Mouse (Mus musculus): ENCODE results near the gene Myh6.
"Not testable (repeated sequence)": the region's sequence is repeated elsewhere in the genome, so short reads cannot be mapped to it uniquely, and the experiment has no call there.

The Myh6 gene

DNA sequence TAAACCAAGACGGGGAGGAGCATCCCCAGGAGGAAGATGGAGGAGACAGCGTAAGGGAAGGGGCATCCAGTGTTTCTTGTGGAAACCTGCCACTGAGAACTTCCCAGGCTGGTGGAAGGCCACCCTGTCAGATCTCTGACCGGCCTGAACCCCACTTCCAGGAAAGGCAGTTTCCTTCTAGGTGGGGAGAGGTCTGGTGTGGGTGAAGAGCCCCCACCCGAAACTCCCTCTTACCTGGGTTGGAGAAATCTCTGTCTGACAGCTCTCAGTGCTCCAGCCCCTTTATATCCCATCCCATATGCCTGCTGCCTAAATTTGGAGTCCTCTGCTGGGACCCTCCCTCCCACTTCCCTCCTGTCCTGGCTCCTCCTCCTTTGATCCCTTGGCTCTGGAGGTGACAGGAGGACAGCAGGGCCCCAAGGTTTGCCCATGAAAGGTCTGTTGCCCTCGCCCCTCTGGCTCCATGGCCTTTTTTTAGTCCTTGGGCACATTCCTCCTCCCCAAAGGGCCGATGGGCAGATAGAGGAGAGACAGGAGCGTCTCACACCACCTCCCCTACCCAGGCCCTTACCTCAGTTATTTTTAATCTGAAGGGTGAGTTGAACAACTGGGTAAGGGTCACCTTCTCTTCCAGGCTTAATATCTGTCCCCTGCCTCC, at the start of gene Myh6:
Gene Myh6, minus strand, starts transcription at position 608 of the 658 bp plus-strand sequence.
- DNase-seq: no peak

DNA sequence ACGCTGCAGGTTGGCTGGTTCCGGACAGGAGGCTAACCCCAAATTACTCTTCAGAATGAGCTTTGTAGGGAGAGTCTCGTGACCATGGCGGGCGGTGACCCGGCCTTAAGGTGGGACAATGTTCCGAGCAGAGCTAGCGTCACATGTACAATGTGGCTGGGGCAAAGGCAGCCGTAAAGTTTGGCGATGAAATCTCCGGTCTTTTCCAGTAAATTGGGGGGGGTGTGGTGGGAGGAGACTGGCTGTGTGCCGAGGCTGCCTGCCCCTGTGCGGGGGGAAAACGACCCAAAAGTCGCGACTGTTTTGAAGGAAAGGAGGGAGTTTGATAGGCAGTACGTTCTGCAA, 49.0 kb upstream of the Myh6 start:
- DNase-seq: no peak

DNA sequence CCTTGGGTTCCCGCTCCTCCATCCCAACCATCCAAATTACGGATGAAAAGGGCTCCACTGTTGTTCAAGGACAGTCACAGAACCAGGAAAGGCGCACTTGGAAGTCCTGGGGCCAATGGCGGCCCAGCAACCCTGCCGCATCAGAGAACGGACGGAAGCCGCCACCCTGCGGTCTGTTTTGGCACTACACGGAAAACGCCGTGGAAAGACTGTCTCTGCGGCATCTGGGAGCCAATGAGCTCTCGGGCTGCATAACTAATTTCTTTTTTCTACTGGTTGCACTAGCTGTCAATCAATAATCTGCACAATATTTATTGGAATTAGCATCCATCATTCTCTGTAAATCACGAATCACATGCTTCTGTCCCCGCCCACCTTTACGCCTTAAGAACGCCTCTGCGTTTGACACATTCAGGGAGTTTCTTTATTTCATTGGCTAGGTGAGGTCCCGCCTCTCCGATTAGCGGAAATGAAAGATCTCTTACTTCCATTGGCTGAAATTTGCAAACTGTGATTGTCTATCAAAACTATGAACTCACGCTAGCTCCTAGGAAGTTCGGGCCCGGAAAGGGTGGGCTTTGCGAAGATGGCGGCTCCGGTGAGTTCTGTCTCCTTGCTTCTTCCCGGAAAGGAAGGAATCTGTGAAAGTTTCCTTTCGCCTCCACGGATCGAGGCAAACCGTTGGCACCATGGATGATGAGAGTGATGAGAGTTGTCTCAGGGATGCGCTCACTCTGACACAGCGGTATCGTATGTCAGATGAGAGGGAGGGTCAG, 48.5 kb upstream of the Myh6 start, which contains the start of gene Ngdn:
Gene Ngdn, plus strand, starts transcription at position 464 of the 776 bp plus-strand sequence.
- DNase-seq: peak; percentile 99

DNA sequence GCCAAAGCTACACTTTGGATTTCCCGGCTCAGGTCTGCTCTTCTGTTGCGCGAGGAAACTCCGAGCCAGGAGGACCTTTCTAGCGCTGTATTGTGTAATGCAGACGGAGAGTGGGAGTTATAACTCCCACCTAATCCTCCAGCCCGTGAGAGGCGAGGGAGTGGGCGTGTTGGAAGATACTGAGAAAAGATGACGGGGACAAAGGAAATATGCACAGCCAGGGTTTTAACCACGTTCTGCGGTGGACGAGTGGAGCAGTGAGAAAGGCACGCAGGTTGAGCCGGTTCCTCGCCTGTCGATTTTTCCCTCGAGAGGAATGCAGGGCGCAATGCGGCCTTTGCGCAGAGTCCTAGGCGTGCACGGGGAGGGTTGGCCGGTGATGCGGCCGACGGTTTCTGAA, 47.9 kb upstream of the Myh6 start:
- DNase-seq: no peak

DNA sequence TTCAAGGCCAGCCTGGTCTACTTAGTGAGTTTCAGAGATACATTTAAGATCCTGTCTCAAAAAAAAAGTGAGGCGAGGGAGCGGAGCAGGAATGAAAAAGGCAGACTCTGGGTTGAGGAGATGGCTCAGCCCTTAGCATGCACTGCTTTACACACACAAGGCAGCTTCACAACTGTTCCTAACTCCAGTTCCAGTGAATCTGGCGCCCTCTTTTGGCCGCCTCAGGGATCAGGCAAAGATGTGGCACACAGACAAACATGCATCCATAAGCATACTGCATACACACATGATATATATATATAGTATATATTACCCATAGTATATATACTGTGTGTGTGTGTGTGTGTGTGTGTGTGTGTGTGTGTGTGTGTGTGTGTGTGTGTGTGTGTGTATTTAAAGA, 44.4 kb upstream of the Myh6 start:
- no peak for DNase-seq

DNA sequence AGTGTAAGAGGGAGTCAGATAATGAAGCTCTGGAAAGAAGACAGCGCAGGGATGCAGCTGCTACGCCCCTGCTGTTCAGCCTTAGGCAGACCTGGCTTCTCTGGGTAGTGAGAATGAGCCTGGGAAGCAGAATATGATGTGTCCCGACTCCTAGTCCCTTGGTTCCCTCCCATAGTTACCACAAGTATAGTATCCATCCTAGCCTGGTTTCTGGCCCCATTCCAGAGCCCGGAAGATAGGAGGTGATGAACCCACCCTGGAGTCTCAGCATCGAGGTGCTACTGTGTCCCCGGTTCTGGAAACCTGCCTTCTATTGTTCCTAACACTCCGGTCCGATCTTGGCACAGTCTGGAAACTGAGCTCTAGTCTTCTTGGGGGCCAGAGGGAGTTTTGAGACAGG, 41.7 kb upstream of the Myh6 start:
- DNase-seq: no peak

DNA sequence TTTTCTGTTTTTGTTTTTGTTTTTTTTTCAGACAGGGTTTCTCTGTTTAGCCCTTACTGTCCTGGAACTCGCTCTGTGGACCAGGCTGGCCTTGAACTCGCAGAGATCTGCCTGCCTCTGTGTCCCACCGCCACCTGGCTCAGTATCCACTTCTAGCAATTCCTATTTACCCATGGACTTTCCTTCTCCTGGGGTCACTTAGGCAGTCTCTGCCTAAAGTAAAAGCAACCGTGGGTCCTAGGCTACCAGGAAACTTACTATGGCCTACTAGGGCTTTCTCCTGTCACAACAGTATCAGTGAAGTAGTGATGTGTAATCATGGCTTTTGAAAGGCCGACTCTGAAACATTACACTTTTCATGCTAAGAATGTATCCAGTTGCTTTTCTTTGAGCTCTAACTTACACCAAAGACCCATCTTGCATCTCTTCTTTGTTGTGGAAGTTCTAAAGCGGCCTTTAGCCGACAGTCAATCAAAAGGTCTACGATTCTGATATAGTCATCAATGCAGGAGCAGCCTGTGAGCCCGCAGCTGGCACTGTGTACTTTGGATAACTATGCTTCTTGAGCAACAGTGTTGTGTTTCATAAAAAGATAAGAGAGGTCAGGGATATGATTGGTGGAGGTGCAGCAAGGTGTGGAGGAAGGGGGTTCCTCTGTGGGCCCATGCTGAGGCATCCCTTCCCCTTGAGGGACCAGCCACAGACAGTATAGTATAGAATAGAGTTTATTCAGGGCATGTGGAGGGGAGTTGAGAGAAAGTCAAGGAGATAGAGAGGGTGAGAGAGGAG, 40.6 kb upstream of the Myh6 start:
- no peak for DNase-seq

DNA sequence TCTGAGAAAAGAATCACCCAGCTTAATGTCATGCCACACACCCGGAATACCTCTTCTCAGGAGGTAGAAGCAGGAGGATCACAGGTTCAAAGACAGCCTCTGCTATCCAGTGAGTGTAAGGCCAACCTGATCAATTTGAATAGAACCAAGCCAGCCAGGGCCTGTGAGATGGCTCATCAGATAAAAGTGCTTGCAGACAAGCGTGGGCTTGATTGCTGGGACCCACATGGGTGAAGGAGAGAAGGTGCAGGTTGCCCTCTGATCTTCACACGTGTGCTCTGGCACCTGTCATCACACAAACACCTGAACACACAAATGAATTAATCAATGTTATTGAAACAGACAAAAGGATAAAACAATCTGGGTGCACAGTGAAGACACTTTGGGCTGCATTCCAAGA, 39.8 kb upstream of the Myh6 start:
- no peak for DNase-seq

DNA sequence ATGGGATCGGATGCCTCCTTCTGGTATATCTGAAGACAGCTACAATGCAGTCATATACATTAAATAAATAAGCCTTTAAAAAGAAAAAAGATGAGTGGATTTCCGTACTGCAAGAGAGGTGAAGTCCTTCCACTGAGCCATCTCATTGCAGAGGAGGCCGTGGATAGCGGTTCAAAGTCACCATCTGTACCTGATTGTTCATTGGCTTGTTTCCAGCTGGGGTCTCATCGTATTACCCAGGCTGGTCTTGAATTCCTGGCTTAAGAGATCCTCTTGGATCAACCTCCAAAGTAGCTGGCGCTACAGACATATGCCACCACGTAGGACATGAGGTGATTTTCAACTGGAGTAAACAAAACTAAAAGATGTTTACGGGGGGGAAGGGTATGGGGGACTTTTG, 39.2 kb upstream of the Myh6 start:
- no peak for DNase-seq

DNA sequence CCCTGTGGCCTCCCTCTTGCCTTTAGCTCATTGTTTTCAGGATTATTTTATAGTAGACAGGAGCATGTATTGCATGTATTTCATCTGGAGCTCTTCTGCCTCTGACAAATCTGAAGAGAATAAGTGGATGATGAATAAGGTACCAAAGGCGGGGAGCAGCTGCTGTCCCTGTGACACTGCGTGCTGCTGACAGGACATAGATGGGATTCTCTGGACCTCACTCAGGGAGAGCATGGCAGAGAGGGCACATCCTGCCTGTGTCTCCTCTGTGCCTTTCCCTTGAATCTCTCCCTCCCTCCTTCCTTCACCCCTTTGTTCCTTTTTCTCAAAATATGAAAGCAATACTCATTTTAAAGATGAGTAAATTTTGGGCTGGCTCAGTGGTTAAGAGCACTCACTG, 38.8 kb upstream of the Myh6 start:
- no peak for DNase-seq

DNA sequence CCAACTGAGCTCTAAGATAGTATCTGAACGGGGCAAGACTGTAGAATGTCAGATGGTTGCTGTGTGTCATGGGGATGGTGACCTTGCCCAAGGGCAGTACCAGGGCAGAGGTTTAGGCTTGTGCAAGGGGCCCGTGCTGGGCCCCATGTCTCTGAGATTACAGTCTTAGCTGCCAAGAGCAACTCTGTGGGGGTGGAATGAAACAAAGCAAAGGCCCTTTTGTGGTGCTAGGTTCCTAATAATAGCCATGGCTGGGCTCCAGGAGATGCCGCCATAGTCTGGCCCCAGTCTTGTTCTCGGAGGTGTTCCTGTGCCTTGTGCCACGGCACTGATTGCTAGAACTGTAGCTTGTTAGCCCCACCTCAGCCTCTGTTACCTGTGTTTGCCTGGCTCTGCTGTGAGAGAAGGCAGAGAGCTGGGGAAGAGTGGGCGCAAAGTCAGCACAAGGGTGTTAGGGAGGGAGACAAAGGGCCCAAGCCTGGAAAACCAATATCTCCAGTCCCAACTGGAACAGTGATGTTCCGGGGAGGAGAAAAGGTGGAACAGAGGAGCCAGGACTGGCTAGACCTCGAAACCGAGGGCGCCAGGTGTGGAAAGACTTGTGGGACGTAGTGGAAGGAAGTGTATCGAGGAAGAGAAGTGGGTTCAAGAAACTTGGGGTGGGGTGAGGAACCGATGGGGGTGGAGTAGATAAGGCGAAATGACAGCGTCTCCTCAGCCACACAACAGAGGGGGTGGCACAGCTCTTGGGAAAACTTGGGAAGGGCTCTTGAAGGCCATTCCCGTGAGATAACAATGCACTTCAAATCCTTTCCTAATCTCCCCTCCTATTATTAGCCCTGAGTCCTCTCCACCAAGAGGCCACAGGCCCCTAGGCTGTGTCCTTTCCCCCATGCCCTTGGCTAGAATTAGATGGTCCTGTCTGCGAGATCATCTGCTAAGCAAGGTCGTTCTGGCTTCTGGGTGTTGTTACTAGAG, 37.4 kb upstream of the Myh6 start:
- DNase-seq: no peak

DNA sequence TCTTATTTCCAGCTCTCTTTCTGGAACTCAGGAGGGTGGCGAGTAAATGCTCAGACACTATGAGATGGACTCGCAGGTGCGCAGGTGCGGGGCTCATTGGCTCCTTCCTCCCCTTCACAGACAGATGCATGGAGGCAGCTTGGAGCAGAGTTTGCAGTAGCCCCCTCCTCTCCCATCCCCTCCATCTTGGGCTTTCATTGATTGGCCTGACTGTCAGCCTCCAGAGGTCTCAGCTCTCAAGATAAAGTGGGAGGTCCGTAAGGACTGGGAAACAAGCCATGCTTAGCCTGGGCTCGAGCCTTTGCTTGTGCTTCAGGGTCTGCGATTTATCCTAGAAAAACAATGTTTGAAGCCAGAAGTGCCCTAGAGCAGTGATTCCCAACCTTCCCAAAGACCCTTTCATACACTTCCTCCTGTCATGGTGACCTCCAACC, 36.0 kb upstream of the Myh6 start:
- DNase-seq: no peak

DNA sequence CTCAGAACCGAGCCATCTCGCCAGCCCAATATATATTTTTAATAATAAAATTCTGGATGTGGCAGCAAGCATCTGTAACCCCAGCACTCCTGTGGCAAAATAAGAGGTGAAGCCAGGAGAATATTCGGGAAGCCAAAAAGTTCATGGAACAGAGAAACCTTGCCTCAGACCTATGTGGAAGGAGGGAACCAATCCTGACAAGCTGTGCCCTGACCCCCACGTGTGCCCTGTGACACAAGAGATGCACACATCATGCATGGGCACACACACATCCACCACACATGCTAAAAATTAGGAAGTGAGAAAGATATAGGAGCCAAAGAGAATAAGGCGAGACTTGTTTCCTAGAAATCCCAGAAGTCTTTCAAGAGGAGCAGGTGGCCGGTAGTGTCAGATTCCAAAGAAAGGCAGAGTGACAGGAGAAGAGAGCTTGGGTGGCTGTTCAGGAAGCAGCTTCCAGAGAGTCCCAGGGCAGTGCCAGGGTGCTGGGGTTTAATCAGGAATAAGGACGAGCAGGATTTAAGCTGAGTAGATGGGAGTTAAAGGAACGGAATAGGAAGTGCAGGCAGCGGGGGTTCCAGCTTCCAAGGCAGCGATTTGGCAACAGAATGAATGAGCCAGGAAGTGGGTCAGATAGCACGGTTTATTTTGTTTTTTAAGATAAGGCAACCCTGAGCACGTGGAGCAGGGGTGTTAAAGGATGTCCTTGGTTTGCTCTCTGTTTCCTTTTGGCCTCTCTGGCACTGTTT, 35.4 kb upstream of the Myh6 start:
- DNase-seq: no peak

DNA sequence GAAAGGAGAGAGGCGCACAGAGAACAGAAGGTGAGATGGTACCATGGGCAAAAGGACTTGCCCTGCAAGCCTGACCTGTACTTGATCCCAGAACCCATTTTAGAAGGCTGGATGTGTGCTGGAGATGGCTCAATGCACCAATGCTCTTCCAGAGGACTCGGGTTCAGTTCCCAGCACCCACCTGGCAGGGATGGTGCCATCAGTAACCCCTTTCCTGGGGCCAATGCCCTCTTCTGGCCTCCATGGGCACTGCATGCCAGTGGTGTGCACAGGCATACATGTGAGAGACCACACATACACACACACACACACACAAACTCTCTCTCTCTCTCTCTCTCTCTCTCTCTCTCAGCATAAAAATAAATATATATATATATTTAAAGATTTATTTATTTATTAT, 34.7 kb upstream of the Myh6 start:
- no peak for DNase-seq

DNA sequence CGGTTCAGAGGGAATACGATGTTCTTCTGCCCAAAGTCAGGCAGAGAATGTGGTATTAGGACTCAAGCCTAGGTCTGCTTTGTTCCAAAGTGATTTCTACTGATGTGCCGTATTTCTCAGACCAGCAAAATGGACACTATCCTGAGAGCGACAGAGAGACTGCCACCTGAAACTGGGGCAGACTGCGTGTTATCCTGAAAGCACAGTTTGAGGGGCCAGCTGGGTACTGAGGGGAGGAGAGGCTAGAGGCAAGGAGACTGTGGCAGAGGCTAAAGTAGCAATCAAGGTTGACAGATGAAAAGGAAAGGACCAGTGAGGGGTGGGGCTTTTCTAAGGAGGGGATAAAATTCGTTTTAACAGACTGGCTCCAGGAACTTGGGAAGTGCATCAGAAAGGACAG, 34.1 kb upstream of the Myh6 start:
- no peak for DNase-seq

DNA sequence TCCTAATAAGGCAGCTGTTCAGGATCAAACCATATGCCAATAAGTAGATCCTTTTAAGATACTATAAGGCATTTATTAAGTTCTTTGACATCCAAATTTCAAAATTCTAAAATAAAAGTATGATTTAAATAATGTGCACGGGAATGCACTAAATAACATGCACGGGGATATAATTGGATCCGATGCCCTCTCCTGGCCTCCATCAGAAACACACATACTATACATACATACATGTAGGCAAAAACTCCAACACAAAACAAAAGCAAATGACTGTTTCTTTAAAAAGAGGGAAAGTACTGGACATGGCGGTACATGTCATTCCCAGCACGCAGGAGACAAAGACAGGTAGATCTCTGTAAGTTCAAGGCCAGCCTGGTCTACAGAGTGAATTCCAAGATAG, 33.1 kb upstream of the Myh6 start:
- DNase-seq: not testable (repeated sequence)

DNA sequence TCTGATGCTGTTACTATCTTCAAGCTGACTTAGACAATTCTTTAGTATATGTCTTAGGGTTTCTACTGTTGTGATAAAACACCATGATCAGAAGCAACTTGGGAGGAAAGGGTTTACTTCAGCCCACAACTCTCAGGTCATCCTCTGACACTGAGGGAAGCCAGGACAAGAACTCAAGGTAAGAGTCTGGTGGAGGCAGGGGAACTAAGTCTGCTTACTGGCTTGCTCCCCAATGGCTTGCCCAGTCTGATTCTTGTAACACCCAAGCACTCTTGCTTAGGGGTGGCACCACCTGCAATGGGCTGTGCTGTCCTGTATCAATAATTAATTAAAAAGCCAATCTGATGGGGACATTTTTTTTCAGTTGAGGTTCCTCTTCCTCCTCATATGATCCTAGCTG, 32.0 kb upstream of the Myh6 start:
- DNase-seq: no peak

DNA sequence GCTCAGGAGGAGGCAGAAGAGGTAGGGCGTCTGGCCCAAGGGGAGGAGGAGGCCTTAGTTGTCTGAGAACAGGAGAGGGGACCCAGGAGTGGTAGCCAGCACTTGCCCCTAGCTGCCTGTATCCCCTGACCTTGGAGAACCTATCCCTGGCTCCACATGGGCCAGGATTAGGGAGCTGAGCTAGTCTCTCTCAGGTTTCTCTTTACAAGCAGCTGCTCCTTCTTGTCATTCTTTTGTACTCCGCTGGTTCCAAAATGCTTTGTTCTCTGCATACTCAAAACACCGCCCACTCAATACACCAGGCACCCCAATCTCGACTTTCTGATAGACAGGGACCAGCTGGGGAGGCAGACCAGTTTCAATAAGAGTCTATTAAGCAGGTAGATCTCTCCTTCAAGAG, 30.6 kb upstream of the Myh6 start:
- no peak for DNase-seq

DNA sequence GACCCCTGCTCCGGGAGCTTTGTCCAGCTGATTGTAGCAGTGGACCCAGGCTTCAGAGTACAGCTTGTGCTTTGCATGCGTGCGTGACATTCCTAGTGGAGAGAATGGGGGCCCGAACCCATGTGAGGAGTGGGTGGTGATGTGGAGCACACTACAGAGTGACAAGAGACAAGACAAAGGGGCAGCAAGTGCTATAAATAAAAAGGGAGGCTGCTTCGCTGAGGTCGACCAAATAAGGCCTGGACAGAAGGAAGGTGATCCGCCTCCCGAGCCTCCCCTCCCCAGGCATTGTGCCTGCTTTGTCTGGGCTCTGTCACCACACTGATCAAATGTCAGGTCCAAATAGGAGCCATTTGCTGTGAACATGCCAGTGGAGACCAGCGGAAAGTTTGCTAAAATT, 30.1 kb upstream of the Myh6 start:
- no peak for DNase-seq

DNA sequence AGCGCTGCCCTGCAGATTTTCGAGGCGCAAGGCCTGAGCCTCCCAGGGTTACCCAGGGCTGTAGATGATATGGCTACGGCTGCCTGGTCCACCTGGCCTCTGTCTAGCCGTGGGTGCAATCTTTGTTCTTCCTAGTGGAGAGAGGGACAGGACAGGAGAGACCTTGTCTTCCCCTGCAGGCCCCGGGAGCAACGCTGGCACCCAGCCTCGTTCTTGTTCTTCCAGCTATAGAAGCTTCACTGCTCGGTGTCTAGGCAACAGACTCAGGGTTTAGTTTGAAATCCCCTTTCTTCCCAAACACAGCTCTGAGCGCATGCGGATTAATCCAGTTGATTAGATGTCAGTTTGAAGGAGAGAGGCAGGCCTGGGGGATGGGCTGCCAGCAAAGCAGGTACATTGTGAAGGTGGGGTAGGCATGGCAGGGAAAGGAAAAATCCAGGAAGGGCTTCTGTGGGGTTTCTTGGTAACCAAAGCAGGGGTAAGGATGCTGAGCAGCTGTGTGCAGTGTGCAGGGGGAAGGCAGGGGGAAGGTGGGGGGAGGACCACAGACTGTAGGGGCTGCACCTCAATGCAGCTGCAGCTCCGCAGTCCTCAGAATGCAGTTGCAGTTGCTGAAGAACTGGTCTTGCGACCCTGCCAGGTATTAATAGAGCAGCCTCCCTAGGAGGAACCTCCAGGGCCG, 28.9 kb upstream of the Myh6 start:
- no peak for DNase-seq

DNA sequence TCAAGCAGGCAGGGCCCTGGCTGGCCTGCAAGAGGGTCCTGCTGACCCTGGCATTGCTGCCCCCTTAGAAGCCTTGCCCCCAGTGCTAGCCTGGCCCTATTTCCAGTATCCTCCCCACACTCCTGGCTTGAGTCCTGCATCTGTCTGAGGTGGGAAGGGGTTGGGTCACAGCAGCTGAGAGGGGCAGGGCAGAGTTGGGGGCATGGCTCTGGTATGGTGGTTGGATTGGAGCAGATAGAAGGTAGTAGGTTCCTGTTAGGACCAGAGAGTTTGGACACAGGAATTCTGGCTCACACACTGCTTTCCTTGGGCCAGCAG, 28.1 kb upstream of the Myh6 start:
- DNase-seq: no peak

Data from cerebellum, adult 11 months (tissue).